Mouse (Mus musculus): ENCODE measurements around the gene Tesk2. TPM values are rescaled to one million over a fixed set of nuclear protein-coding genes. Genes with fewer than 3 reads are reported as not detected.

Gene Tesk2
- total RNA-seq, 1 experiment from 2014 or later, result 1.8 TPM

GRCm38 (mm10) chr4:116708791-116709390 is 11.9 kb upstream of the Tesk2 start:
- peak; percentile 3; the same call in 1 of the 2 replicates for ATAC-seq (replicated peaks; ENCODE audit: low read depth, poor library complexity, severe bottlenecking)

GRCm38 (mm10) chr4:116710154-116710553 is 10.6 kb upstream of the Tesk2 start:
- ATAC-seq (replicated peaks; ENCODE audit: low read depth, poor library complexity, severe bottlenecking), result no peak

- no peak for ATAC-seq (replicated peaks; ENCODE audit: low read depth, poor library complexity, severe bottlenecking)
Measured at GRCm38 (mm10) chr4:116712536-116712935, 8.2 kb upstream of the Tesk2 start.

GRCm38 (mm10) chr4:116719396-116719795 is 1.4 kb upstream of the Tesk2 start:
- ATAC-seq (replicated peaks; ENCODE audit: low read depth, poor library complexity, severe bottlenecking), result peak; percentile 52

DNA sequence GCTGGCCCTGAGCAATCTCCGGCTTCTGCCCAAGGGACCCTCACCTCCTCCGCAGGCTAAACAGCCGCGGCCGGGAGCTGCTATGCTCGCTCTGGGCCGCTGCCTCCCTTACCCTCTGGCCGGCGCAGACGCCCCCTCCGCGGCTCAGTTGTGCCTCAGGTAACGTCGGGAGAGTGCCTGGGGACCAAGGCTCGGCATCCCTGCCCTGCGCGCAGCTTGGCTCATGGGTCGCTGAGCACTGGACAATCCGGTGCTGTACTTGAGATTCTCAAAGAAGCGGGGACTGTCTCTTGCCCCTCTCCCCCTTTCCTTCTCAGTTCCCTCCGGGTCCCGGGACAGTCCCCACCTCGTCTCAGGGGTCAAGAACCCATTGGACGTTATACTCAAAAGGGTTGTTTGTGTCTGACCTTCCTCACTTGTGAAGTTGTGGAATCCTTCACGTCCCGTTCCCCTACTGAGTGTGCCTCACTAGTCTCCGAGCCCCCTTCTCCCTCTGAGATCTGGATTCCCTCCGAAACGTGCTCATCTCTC is 415 bp downstream of the Tesk2 start:
- ATAC-seq (replicated peaks; ENCODE audit: low read depth, poor library complexity, severe bottlenecking), result no peak

DNA sequence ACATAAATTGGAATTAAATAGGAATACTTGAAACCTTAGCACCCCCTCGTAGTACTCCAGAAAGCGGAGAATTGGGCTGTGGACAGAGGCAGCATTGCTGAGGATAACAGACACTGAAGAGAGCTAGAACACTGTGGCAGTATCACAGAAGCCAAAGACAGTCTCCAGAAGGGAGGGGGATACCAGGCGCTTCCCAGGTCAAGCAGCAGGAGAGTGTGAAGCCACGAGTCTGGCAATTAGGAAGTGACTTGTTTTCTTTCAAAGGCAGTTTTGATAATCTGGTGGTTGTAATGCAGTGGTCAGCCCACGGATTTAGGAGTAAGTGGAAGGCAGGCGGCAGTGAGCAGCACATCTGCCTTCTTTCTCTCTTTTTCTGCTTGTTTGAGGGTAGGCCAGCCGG is 1.5 kb downstream of the Tesk2 start:
- no peak for ATAC-seq (replicated peaks; ENCODE audit: low read depth, poor library complexity, severe bottlenecking)

GRCm38 (mm10) chr4:116725444-116725843 is 4.7 kb downstream of the Tesk2 start:
- ATAC-seq (replicated peaks; ENCODE audit: low read depth, poor library complexity, severe bottlenecking), result no peak

DNA sequence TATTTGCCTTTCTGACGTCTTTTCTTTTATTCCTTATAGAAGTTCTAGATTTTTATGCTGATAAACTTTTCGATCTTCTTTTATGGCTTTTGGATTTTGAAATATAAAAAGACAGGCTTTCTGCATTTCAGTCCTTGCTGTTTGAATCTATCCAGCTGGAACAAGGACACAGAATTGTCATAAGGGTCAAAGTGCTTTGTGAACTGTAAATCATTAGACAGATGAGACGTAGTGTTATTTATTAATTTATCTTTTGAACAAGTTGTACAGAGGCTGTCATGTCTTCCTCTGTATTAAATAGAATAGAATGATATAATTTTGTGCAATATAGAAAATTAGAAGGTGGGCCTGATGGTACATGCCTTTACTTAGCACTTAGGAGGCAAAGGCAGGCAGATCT is 6.7 kb downstream of the Tesk2 start:
- ATAC-seq (replicated peaks; ENCODE audit: low read depth, poor library complexity, severe bottlenecking), result no peak

GRCm38 (mm10) chr4:116729532-116729931 is 8.8 kb downstream of the Tesk2 start:
- ATAC-seq (replicated peaks; ENCODE audit: low read depth, poor library complexity, severe bottlenecking), result no peak

DNA sequence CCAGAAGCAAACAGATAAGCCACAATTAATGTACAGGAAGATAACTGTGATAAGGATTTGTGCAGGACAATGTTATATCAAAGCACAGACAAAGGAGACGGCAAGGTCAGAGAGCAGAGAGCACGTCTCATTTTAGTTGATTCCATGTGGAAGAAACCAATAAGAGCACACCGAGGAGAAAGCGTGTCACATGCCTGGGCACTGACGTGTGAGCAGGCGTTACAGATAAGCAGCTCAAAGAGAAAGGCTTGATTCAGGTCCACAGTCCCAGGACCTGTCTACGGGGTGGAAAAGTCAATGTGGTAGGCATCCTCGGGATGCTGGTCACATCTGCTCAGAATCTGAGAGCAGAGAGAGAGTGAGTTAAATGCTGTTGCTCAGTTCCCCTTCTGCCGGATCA is 10.3 kb downstream of the Tesk2 start:
- no peak for ATAC-seq (replicated peaks; ENCODE audit: low read depth, poor library complexity, severe bottlenecking)

DNA sequence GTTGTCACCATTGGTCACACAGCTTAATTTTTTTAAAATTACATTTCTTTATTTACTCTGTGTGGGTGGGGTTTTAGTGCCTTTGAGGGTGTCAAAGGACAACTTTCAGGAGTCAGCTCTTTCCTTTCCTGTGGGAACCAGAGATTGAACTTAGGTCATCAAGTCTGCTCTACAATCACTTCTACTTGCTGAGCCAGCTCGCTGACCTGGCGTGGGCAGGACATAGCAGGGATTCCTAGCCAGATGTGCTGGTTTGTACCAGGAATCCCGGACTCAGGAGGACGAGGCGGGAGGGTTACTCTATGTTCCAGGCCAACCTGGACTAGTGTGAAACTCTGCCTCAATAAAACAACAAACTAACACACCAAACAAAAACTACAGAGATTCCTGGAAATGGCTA is 11.6 kb downstream of the Tesk2 start:
- no peak for ATAC-seq (replicated peaks; ENCODE audit: low read depth, poor library complexity, severe bottlenecking)

DNA sequence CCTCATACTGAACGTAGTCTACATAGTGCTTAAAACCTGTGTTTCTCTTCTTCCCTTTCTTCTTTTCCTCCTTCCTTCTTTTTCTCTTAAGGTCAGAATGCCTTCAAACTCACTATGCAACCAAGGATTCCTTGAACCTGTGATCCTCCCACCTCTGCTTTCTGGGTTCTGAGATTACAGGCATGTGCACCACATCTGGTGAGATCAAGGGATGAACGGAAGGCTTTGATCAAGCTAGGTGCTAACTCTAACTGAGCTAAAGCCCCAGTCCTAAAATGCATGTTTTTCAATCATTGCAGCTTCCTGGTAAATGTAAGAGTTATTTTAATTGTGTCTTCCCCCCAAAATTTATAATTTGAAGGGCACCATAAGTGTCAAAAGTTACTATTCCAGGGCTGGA is 14.2 kb downstream of the Tesk2 start:
- no peak for ATAC-seq (replicated peaks; ENCODE audit: low read depth, poor library complexity, severe bottlenecking)

GRCm38 (mm10) chr4:116738972-116739751 is 18.4 kb downstream of the Tesk2 start:
- ATAC-seq (replicated peaks; ENCODE audit: low read depth, poor library complexity, severe bottlenecking), result peak; percentile 32

DNA sequence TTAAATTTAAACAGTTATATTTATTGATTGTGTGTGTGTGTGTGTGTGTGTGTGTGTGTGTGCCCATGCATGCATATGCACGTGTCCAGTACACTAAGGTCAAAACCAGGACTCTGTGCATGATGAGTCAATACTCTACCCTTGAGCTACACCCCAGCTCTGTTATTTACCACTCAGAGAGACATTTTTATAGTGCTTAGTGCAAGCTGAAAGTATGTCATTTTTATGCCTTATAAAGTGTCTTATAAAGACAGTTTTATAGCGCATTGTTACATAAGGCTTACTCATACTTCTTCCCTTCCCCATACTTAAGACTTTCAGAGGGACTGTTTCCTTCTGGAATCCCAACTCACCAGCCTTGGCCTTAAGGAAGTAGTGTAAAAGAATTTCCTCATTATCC is 29.0 kb downstream of the Tesk2 start:
- no peak for ATAC-seq (replicated peaks; ENCODE audit: low read depth, poor library complexity, severe bottlenecking)

- ATAC-seq (replicated peaks; ENCODE audit: low read depth, poor library complexity, severe bottlenecking), result no peak
Measured at GRCm38 (mm10) chr4:116761914-116762313, 41.2 kb downstream of the Tesk2 start.

- ATAC-seq (replicated peaks; ENCODE audit: low read depth, poor library complexity, severe bottlenecking), result no peak
Measured at GRCm38 (mm10) chr4:116764001-116764400, 43.3 kb downstream of the Tesk2 start.

- ATAC-seq (replicated peaks; ENCODE audit: low read depth, poor library complexity, severe bottlenecking), result no peak
Measured at GRCm38 (mm10) chr4:116768510-116768909, 47.8 kb downstream of the Tesk2 start.

DNA sequence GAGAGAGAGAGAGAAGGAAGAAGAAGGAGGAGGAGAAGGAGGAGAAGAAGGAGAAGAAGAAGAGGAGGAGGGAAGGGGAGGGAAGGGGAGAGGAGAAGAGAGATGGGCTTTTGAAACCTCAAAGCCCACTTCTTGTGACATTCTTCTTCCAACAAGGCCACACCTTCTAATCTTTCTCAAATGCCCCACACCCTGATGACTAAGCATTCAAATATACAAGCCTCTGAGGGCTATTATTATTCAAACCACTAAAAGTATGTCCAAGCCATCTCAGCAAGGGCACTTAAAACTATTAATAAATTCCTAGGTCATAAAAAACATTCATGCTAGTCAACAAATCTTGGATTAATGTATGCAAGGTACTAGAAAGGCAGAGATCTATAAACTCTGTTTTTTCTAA is 48.3 kb downstream of the Tesk2 start:
- ATAC-seq (replicated peaks; ENCODE audit: low read depth, poor library complexity, severe bottlenecking), result no peak

DNA sequence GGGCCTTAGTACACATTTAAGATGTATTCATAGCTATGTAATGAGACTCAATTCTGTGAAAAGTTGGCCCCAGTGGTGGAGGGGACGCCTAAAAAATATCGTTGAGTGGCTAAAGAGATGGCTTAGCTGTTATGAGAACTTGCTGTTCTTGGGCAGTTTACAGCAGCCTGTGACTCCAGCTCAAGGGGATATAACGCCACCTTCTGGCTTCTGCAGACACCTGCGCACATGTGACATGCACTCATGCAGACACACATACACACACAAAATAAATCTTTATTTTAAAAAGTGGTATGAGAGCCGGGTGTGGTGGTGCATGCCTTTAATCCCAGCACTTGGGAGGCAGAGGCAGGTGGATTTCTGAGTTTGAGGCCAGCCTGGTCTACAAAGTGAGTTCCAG is 55.6 kb downstream of the Tesk2 start:
- ATAC-seq (replicated peaks; ENCODE audit: low read depth, poor library complexity, severe bottlenecking), result no peak

GRCm38 (mm10) chr4:116777079-116777478 is 56.3 kb downstream of the Tesk2 start:
- no peak for ATAC-seq (replicated peaks; ENCODE audit: low read depth, poor library complexity, severe bottlenecking)

- ATAC-seq (replicated peaks; ENCODE audit: low read depth, poor library complexity, severe bottlenecking), result no peak
Measured at GRCm38 (mm10) chr4:116780541-116780940, 59.8 kb downstream of the Tesk2 start.

DNA sequence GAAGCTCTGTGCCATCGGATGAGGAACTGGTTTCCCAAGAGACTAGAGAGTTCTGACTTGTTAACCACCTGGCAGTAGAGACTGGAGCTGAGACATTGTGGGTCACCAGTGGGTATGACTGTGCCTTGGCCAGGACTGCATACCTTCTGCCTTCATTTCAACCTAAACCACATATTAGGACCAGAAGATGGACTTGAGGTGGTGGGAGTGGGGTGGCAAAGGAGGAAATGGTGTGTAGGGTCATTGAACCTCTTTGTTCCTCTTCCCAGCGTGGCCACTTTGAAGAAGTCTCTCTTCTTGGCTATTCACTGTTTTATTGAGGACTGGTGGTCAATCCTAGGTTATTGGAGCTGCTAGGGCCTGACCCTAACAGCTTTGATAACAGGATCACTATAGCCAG is 60.6 kb downstream of the Tesk2 start:
- ATAC-seq (replicated peaks; ENCODE audit: low read depth, poor library complexity, severe bottlenecking), result no peak
